Mouse (Mus musculus) neural tube, embryonic 14.5 days (tissue): ENCODE results near the gene Amotl1. TPM values are rescaled to one million over a fixed set of nuclear protein-coding genes. Genes with fewer than 3 reads are reported as not detected.

Source experiments
- ATAC-seq: fragments of 200-750 bp; cut with Nextera tagmentation; 2 replicates; pipeline ENCODE4 v1.8.0; 2017; ENCODE audit warnings: low read depth, mild to moderate bottlenecking, moderate TSS enrichment, moderate library complexity
- H3K27ac ChIP-seq: fragments of 300-500 bp; sonication (generic); 2 replicates; pipeline ENCODE4 v1.5.1; 2014; ENCODE audit warnings: low read depth, mild to moderate bottlenecking, control low read depth, low read length, moderate library complexity, mixed read lengths
- H3K27me3 ChIP-seq: fragments of 300-500 bp; sonication (generic); 2 replicates; pipeline ENCODE4 v1.6.1; 2014; ENCODE audit warnings: low read length; ENCODE audit not compliant: control insufficient read depth, insufficient read depth
- H3K36me3 ChIP-seq: fragments of 300-500 bp; sonication (generic); 2 replicates; pipeline ENCODE4 v1.6.1; 2014; ENCODE audit warnings: low read length, mixed read lengths; ENCODE audit not compliant: control insufficient read depth, insufficient read depth
- H3K4me1 ChIP-seq: fragments of 300-500 bp; sonication (generic); 2 replicates; pipeline ENCODE4 v1.6.1; 2014; ENCODE audit warnings: low read length; ENCODE audit not compliant: control insufficient read depth, insufficient read depth
- H3K4me2 ChIP-seq: fragments of 300-500 bp; sonication (generic); 2 replicates; pipeline ENCODE4 v1.6.1; 2014; ENCODE audit warnings: mild to moderate bottlenecking, low read depth, low read length, control low read depth
- H3K4me3 ChIP-seq: fragments of 300-500 bp; sonication (generic); 2 replicates; pipeline ENCODE4 v1.5.1; 2014; ENCODE audit warnings: low read depth, low read length, control low read depth, mixed read lengths
- H3K9ac ChIP-seq: fragments of 300-500 bp; sonication (generic); replicated peaks from 2 replicates; pipeline ENCODE4 v1.6.1; 2014; ENCODE audit warnings: low read depth, mild to moderate bottlenecking, control low read depth, low read length, mixed read lengths
- H3K9me3 ChIP-seq: fragments of 300-500 bp; sonication (generic); 2 replicates; pipeline ENCODE4 v1.6.1; 2016; ENCODE audit warnings: low read length; ENCODE audit not compliant: control insufficient read depth
- WGBS: fragments of 180-500 bp; shearing (Covaris S2); extraction: QIAGEN DNeasy Blood & Tissue Kit; methylation state at CpG from one replicate; pipeline ENCODE4 v1.1.7; 2014; 5-methylcytosine and 5-hydroxymethylcytosine counted together
- polyA plus RNA-seq: library from polyadenylated mRNA; unstranded; fragments of >200 nt; fragmentation: Nextera tagmentation; extraction: Ambion mirVana; gene quantifications from 2 replicates; pipeline ENCODE4 v1.2.1, GENCODE M21; 2014

The Amotl1 gene
- polyA plus RNA-seq, 1 experiment from 2014 or later = 8.2 TPM

- WGBS = 29% methylated on average over 5 of the region's 5 CpGs
- no peak overlapping the region for H3K4me2 ChIP-seq
- ATAC-seq = no peak
- no peak overlapping the region for H3K27ac ChIP-seq
- H3K4me1 ChIP-seq = peaks cover 3% of the 10 kb centered on the region; the same call in 1 of the 2 replicates
- H3K27me3 ChIP-seq = no peaks in the 10 kb centered on the region
- no peak overlapping the region for H3K4me3 ChIP-seq
- H3K9ac ChIP-seq = no peak overlapping the region
- no peaks in the 10 kb centered on the region for H3K9me3 ChIP-seq
- H3K36me3 ChIP-seq = no peaks in the 10 kb centered on the region
Measured at GRCm38 (mm10) chr9:14631729-14632128, 13.1 kb downstream of the Amotl1 start.

DNA sequence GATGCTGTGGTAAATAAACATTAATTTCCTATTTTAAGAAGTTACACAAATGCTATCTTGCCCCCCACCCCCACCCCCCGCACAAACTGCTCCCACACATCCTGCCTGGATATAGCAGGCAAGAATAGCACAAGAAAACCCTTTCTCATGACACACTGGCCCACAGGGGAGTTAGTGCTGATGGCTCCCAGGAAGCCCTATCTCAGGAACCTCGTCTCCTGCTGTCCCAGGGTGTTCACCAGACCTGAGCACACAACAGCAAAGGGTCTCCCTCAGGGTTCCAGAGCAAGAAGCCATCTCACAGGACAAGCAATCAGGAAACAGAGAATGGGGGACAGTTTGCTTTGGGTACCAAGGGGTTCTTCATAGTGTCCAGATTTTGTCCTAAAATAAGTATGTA lies 17.3 kb downstream of the Amotl1 start:
- no peaks in the 10 kb centered on the region for H3K36me3 ChIP-seq
- 0 out of 2 replicates have a peak, but pooled peaks cover 3% of the 10 kb centered on the region for H3K4me1 ChIP-seq
- no peak overlapping the region for H3K27ac ChIP-seq
- H3K9ac ChIP-seq = no peak overlapping the region
- WGBS = 75% methylated on average over 2 of the region's 2 CpGs
- no peak overlapping the region for H3K4me2 ChIP-seq
- no peak for ATAC-seq
- no peak overlapping the region for H3K4me3 ChIP-seq
- H3K27me3 ChIP-seq = no peaks in the 10 kb centered on the region
- no peaks in the 10 kb centered on the region for H3K9me3 ChIP-seq

DNA sequence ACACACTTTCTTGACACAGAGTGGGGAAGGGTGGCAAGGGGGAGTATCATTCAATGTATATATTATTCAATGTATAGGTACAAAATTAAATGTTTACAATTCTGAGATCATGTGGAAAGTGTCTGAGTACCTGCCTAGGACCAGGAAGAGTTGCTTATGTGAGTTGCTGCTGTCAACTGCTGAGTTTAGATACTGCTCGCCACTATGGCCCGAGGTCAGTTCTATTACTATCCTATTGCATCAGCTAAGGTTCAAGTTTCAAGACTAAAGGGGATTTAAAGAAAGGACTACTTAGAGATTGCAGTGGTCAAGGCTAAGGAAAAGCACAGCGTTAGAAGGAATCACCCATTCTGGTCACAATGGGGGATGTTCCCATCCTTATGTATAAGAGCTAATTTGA lies 18.9 kb downstream of the Amotl1 start:
- no peak for ATAC-seq
- WGBS = 87% methylated on average over 3 of the region's 3 CpGs
- H3K36me3 ChIP-seq = no peaks in the 10 kb centered on the region
- no peak overlapping the region for H3K27ac ChIP-seq
- no peaks in the 10 kb centered on the region for H3K4me1 ChIP-seq
- H3K4me3 ChIP-seq = no peak overlapping the region
- H3K9me3 ChIP-seq = no peaks in the 10 kb centered on the region
- H3K27me3 ChIP-seq = no peaks in the 10 kb centered on the region
- H3K4me2 ChIP-seq = no peak overlapping the region
- no peak overlapping the region for H3K9ac ChIP-seq

- H3K36me3 ChIP-seq = no peaks in the 10 kb centered on the region
- no peaks in the 10 kb centered on the region for H3K27me3 ChIP-seq
- no peaks in the 10 kb centered on the region for H3K9me3 ChIP-seq
- no peak overlapping the region for H3K27ac ChIP-seq
- no peak for ATAC-seq
- no peak overlapping the region for H3K4me3 ChIP-seq
- H3K4me2 ChIP-seq = no peak overlapping the region
- 52% methylated on average over 3 of the region's 3 CpGs for WGBS
- H3K9ac ChIP-seq = no peak overlapping the region
- H3K4me1 ChIP-seq = no peaks in the 10 kb centered on the region
Measured at GRCm38 (mm10) chr9:14625024-14625423, 19.8 kb downstream of the Amotl1 start.

DNA sequence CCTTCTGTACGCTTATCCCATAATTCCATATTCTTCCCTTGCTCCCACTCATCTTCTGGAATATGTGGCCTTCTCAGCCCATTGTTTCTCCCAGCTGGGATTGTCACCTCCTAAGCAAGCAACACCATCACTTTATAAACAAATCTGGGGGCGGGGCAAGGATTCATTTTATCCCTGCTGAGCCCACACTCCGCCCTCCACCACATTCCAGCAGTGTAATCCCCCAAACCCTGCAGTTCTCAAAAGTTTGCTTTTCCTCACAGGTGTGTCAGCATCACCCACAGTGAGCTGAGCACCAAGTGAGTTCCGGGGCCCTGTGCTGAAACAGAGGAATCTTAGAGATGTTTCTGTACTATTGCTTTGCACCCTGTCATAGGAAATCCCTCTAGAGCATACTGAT lies 20.9 kb downstream of the Amotl1 start:
- H3K4me1 ChIP-seq = no peaks in the 10 kb centered on the region
- H3K9me3 ChIP-seq = no peaks in the 10 kb centered on the region
- WGBS = 75% methylated on average over 4 of the region's 4 CpGs
- no peaks in the 10 kb centered on the region for H3K27me3 ChIP-seq
- H3K36me3 ChIP-seq = no peaks in the 10 kb centered on the region
- H3K4me2 ChIP-seq = no peak overlapping the region
- no peak overlapping the region for H3K27ac ChIP-seq
- no peak overlapping the region for H3K4me3 ChIP-seq
- no peak for ATAC-seq
- H3K9ac ChIP-seq = no peak overlapping the region

- Histone ChIP-seq H3K27ac (no peak overlapping the region), H3K9me3 (no peaks in the 10 kb centered on the region), H3K36me3 (no peaks in the 10 kb centered on the region), H3K27me3 (no peaks in the 10 kb centered on the region), H3K9ac (no peak overlapping the region), H3K4me2 (no peak overlapping the region), H3K4me1 (no peaks in the 10 kb centered on the region), H3K4me3 (no peak overlapping the region)
- 64% methylated on average over 5 of the region's 5 CpGs for WGBS
- no peak for ATAC-seq
Measured at GRCm38 (mm10) chr9:14623250-14623649, 21.6 kb downstream of the Amotl1 start.

- Histone ChIP-seq H3K27me3 (no peaks in the 10 kb centered on the region), H3K4me3 (no peak overlapping the region), H3K4me1 (no peaks in the 10 kb centered on the region), H3K36me3 (no peaks in the 10 kb centered on the region), H3K27ac (no peak overlapping the region), H3K4me2 (no peak overlapping the region), H3K9ac (no peak overlapping the region), H3K9me3 (no peaks in the 10 kb centered on the region)
- no peak for ATAC-seq
- 58% methylated on average over 3 of the region's 3 CpGs for WGBS
Measured at GRCm38 (mm10) chr9:14622848-14623247, 22.0 kb downstream of the Amotl1 start.

- H3K9me3 ChIP-seq = no peaks in the 10 kb centered on the region
- no peak for ATAC-seq
- WGBS = 81% methylated on average over 5 of the region's 5 CpGs
- H3K4me3 ChIP-seq = no peak overlapping the region
- H3K9ac ChIP-seq = no peak overlapping the region
- H3K4me1 ChIP-seq = no peaks in the 10 kb centered on the region
- no peaks in the 10 kb centered on the region for H3K36me3 ChIP-seq
- H3K27ac ChIP-seq = no peak overlapping the region
- H3K4me2 ChIP-seq = no peak overlapping the region
- no peaks in the 10 kb centered on the region for H3K27me3 ChIP-seq
Measured at GRCm38 (mm10) chr9:14620107-14620506, 24.7 kb downstream of the Amotl1 start.

DNA sequence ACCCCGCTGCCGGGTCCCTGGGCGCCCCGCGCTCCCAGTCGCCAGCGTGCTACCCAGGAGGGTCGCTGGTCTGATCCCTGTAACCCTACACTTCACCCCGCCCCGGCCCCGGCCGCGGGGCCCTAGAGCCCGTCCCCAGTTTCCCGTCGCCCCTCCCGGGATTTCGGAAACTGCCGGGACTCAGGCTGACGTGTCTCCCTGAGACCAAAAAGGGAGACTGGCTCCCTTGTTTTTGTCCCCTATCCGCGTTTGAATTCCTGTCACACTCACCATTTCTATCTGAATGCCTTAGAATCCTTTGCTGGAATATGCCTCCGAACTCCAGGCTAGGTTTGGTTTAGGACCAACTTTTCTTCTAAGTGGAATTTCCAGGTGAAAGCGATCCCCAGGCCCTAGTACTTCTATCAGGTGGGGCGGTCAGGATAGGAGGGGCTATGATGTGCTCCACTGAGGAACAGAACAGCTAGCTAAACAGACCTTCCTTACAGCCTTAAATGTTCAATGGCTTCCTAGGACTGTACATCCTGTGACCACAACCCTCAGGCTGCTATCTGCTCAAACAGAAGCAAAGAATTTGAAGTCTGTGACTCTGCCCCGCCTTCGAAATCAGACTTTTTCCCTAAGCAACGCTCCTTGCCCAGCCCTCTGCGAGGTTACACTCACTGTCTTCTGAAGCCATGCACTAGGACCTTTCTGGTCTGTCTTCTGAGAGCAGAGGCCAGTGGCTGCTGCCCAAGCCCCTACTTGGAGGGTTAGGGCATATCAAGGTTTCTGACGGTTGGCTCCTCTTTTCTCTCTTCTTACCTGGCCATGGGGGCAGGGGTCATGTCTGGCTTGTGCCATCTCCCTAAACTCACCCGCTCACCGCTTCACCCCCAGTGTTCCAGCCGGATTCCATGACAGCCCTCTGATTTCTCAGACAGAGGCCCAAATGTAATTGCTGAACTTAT lies 29.6 kb downstream of the Amotl1 start:
- Histone ChIP-seq H3K27me3 (no peaks in the 10 kb centered on the region), H3K36me3 (no peaks in the 10 kb centered on the region), H3K27ac (peak overlapping the region; percentile 49; the same call in 1 of the 2 replicates), H3K4me2 (peak overlapping the region; percentile 69), H3K9ac (peak overlapping the region; percentile 92), H3K9me3 (no peaks in the 10 kb centered on the region), H3K4me3 (peak overlapping the region; percentile 72), H3K4me1 (peaks cover 23% of the 10 kb centered on the region)
- peak; percentile 82 for ATAC-seq
- 13% methylated on average over 27 of the region's 33 CpGs for WGBS
